Mouse (Mus musculus): Measurements from ENCODE around the gene Kirrel. TPM values are rescaled to one million over a fixed set of nuclear protein-coding genes. Genes with fewer than 3 reads are reported as not detected.

Kirrel gene
- polyA plus RNA-seq (2015; fragmentation: Nextera tagmentation; extraction: Ambion mirVana) = 6.5 and 7.0 TPM in 2 replicates

GRCm38 (mm10) chr3:87174096-87174768, at the start of gene Kirrel:
Gene Kirrel, minus strand, starts transcription at chr3:87174747.
- peak within 1 kb of the TSS; percentile 45 for H3K9ac ChIP-seq

GRCm38 (mm10) chr3:87223636-87224035, 49.1 kb upstream of the Kirrel start:
- Histone ChIP-seq H3K4me1 (replicated peaks) (no peaks in the 10 kb centered on the region), H3K9ac (no peak overlapping the region), H3K4me3 (no peak overlapping the region), H3K27me3 (no peaks in the 10 kb centered on the region), H3K4me2 (no peak overlapping the region), H3K36me3 (no peaks in the 10 kb centered on the region), H3K27ac (replicated peaks) (no peak overlapping the region), H3K9me3 (no peaks in the 10 kb centered on the region)
- ATAC-seq (ENCODE audit: low FRiP score, low read depth) = no peak
- WGBS = 89% methylated on average over 4 of the region's 4 CpGs

More at GRCm38 (mm10) chr3:87174096-87174768, at the start of gene Kirrel:
- peak; percentile 89 for ATAC-seq (ENCODE audit: low FRiP score, low read depth)
- Histone ChIP-seq H3K4me2 (peak within 1 kb of the TSS; percentile 75), H3K4me1 (replicated peaks) (peaks cover 49% of the 10 kb centered on the region), H3K27me3 (no peaks in the 10 kb centered on the region), H3K27ac (replicated peaks) (peak within 1 kb of the TSS; percentile 80), H3K9me3 (no peaks in the 10 kb centered on the region), H3K4me3 (peak within 1 kb of the TSS; percentile 55), H3K36me3 (no peaks in the 10 kb centered on the region)
- 0% methylated on average over 42 of the region's 45 CpGs for WGBS

- WGBS = 85% methylated on average over 5 of the region's 5 CpGs
- H3K4me1 ChIP-seq (replicated peaks) = no peaks in the 10 kb centered on the region
- no peak overlapping the region for H3K27ac ChIP-seq (replicated peaks)
- H3K27me3 ChIP-seq = no peaks in the 10 kb centered on the region
- H3K36me3 ChIP-seq = no peaks in the 10 kb centered on the region
- H3K4me2 ChIP-seq = no peak overlapping the region
- ATAC-seq (ENCODE audit: low FRiP score, low read depth) = no peak
- no peak overlapping the region for H3K4me3 ChIP-seq
- H3K9me3 ChIP-seq = no peaks in the 10 kb centered on the region
- no peak overlapping the region for H3K9ac ChIP-seq
Observed at GRCm38 (mm10) chr3:87222346-87222745, 47.8 kb upstream of the Kirrel start.

- Histone ChIP-seq H3K9ac (no peak overlapping the region), H3K4me3 (no peak overlapping the region), H3K27ac (replicated peaks) (no peak overlapping the region), H3K36me3 (no peaks in the 10 kb centered on the region), H3K27me3 (no peaks in the 10 kb centered on the region), H3K9me3 (no peaks in the 10 kb centered on the region), H3K4me1 (replicated peaks) (no peaks in the 10 kb centered on the region), H3K4me2 (no peak overlapping the region)
- no peak for ATAC-seq (ENCODE audit: low FRiP score, low read depth)
- WGBS = 73% methylated on average over 11 of the region's 11 CpGs
Observed at GRCm38 (mm10) chr3:87215176-87215575, 40.6 kb upstream of the Kirrel start.

GRCm38 (mm10) chr3:87214221-87214864, 39.8 kb upstream of the Kirrel start:
- ATAC-seq (ENCODE audit: low FRiP score, low read depth) = no peak
- H3K27me3 ChIP-seq = no peaks in the 10 kb centered on the region
- WGBS = 93% methylated on average over 19 of the region's 19 CpGs
- H3K27ac ChIP-seq (replicated peaks) = no peak overlapping the region
- no peak overlapping the region for H3K9ac ChIP-seq
- H3K36me3 ChIP-seq = no peaks in the 10 kb centered on the region
- no peak overlapping the region for H3K4me2 ChIP-seq
- H3K9me3 ChIP-seq = no peaks in the 10 kb centered on the region
- H3K4me1 ChIP-seq (replicated peaks) = no peaks in the 10 kb centered on the region
- H3K4me3 ChIP-seq = no peak overlapping the region

GRCm38 (mm10) chr3:87206336-87207075, 32.0 kb upstream of the Kirrel start:
- Histone ChIP-seq H3K36me3 (no peaks in the 10 kb centered on the region), H3K27ac (replicated peaks) (no peak overlapping the region), H3K9me3 (no peaks in the 10 kb centered on the region), H3K9ac (no peak overlapping the region), H3K4me3 (no peak overlapping the region), H3K4me1 (replicated peaks) (no peaks in the 10 kb centered on the region), H3K4me2 (no peak overlapping the region), H3K27me3 (no peaks in the 10 kb centered on the region)
- ATAC-seq (ENCODE audit: low FRiP score, low read depth) = no peak
- WGBS = 77% methylated on average over 5 of the region's 5 CpGs

- 31% methylated on average over 6 of the region's 6 CpGs for WGBS
- Histone ChIP-seq H3K4me1 (replicated peaks) (no peaks in the 10 kb centered on the region), H3K9me3 (no peaks in the 10 kb centered on the region), H3K27ac (replicated peaks) (no peak overlapping the region), H3K4me2 (no peak overlapping the region), H3K4me3 (no peak overlapping the region), H3K27me3 (no peaks in the 10 kb centered on the region), H3K36me3 (no peaks in the 10 kb centered on the region), H3K9ac (no peak overlapping the region)
- ATAC-seq (ENCODE audit: low FRiP score, low read depth) = no peak
Observed at GRCm38 (mm10) chr3:87196637-87197036, 22.1 kb upstream of the Kirrel start.

- no peak overlapping the region for H3K27ac ChIP-seq (replicated peaks)
Observed at GRCm38 (mm10) chr3:87195041-87195440, 20.5 kb upstream of the Kirrel start.

GRCm38 (mm10) chr3:87194591-87194990, 20.0 kb upstream of the Kirrel start:
- Histone ChIP-seq H3K36me3 (no peaks in the 10 kb centered on the region), H3K9ac (no peak overlapping the region), H3K4me1 (replicated peaks) (no peaks in the 10 kb centered on the region), H3K4me3 (no peak overlapping the region), H3K27ac (replicated peaks) (no peak overlapping the region), H3K27me3 (no peaks in the 10 kb centered on the region), H3K4me2 (no peak overlapping the region), H3K9me3 (no peaks in the 10 kb centered on the region)
- no peak for ATAC-seq (ENCODE audit: low FRiP score, low read depth)
- WGBS = 89% methylated on average over 2 of the region's 2 CpGs

More at GRCm38 (mm10) chr3:87195041-87195440, 20.5 kb upstream of the Kirrel start:
- Histone ChIP-seq H3K9me3 (no peaks in the 10 kb centered on the region), H3K27me3 (no peaks in the 10 kb centered on the region), H3K4me2 (no peak overlapping the region), H3K9ac (no peak overlapping the region), H3K4me1 (replicated peaks) (no peaks in the 10 kb centered on the region), H3K36me3 (no peaks in the 10 kb centered on the region), H3K4me3 (no peak overlapping the region)
- ATAC-seq (ENCODE audit: low FRiP score, low read depth) = no peak
- WGBS = 83% methylated on average over 4 of the region's 4 CpGs

GRCm38 (mm10) chr3:87193756-87194155, 19.2 kb upstream of the Kirrel start:
- no peak for ATAC-seq (ENCODE audit: low FRiP score, low read depth)
- Histone ChIP-seq H3K4me1 (replicated peaks) (no peaks in the 10 kb centered on the region), H3K9me3 (no peaks in the 10 kb centered on the region), H3K36me3 (no peaks in the 10 kb centered on the region), H3K27me3 (no peaks in the 10 kb centered on the region), H3K4me3 (no peak overlapping the region), H3K27ac (replicated peaks) (no peak overlapping the region), H3K9ac (no peak overlapping the region), H3K4me2 (no peak overlapping the region)
- 58% methylated on average over 1 of the region's 1 CpGs for WGBS

- WGBS = 58% methylated on average over 6 of the region's 6 CpGs
- Histone ChIP-seq H3K4me2 (no peak overlapping the region), H3K4me3 (no peak overlapping the region), H3K27ac (replicated peaks) (no peak overlapping the region), H3K9me3 (no peaks in the 10 kb centered on the region), H3K4me1 (replicated peaks) (no peaks in the 10 kb centered on the region), H3K27me3 (no peaks in the 10 kb centered on the region), H3K36me3 (no peaks in the 10 kb centered on the region), H3K9ac (no peak overlapping the region)
- ATAC-seq (ENCODE audit: low FRiP score, low read depth) = no peak
Observed at GRCm38 (mm10) chr3:87193352-87193751, 18.8 kb upstream of the Kirrel start.

GRCm38 (mm10) chr3:87176687-87177086, 2.1 kb upstream of the Kirrel start:
- H3K4me3 ChIP-seq = no peak overlapping the region
- no peak for ATAC-seq (ENCODE audit: low FRiP score, low read depth)
- no peak overlapping the region for H3K4me2 ChIP-seq
- H3K36me3 ChIP-seq = no peaks in the 10 kb centered on the region
- no peak overlapping the region for H3K9ac ChIP-seq
- no peak overlapping the region for H3K27ac ChIP-seq (replicated peaks)
- H3K27me3 ChIP-seq = no peaks in the 10 kb centered on the region
- peaks cover 27% of the 10 kb centered on the region for H3K4me1 ChIP-seq (replicated peaks)
- no peaks in the 10 kb centered on the region for H3K9me3 ChIP-seq
- 78% methylated on average over 4 of the region's 4 CpGs for WGBS
